Mouse (Mus musculus) v-Abl transformed pro-B cells (cell line): ENCODE measurements around the gene Fbxl20.

ENCODE experiments used
- in situ Hi-C, 2 experiments: fragments of 400-800 bp; cut with MboI; formaldehyde crosslinking; loops; one replicate each; pipeline ENCODE4 v1.15.1; 2025; ENCODE audit not compliant: unreplicated experiment in 2 of 2

The Fbxl20 gene

DNA sequence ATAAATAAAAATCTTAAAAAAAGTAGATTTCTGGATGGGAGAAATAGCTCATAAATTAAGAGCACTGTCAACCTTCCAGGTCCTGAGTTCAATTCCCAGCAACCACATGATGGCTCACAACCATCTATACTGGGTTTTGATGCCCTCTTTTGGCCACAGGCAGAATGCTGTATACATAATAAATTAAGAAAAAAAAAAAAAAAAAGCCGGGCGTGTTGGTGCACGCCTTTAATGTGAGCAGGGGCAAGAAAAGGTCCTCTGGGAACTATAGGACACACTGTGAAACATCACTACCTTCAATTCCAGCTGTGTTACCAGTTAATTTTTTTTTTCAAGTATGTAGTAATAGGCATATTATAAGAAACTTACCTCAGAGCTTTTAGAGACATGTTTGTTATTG lies 48.9 kb downstream of the Fbxl20 start:
- in situ Hi-C loops, result loop anchor here in 1 of 2 experiments (10.0 kb wide), 1 partner anchor 133 kb away; no protein-coding TSS in a partner anchor

- in situ Hi-C loops, result loop anchor here in 1 of 2 experiments (5.0 kb wide), 1 partner anchor 142 kb away; no protein-coding TSS in a partner anchor
Measured at GRCm38 (mm10) chr11:98090583-98090982, 59.6 kb downstream of the Fbxl20 start.

GRCm38 (mm10) chr11:98088224-98088623 lies 62.0 kb downstream of the Fbxl20 start:
- in situ Hi-C loops, result no loop called here

DNA sequence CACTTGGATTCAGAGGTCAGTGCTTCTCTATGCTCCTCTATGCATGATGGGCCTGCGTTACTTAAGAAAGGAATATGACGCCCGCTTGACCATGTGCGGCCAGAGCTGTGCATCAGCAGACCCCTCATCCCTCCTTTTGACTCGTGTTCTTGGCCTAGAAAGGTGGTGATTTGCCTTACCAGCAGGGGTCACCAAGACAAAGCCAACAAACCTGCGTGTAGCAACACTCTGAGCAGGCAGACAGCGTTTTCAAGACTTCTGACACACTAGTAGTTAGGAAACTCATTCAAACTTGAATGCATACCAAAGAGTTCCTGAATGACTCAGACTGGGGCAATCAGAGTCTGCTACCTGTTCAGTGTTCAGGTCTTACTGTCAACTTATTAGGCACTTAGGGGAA lies 63.6 kb downstream of the Fbxl20 start:
- in situ Hi-C loops, result no loop called here

- in situ Hi-C loops, result no loop called here
Measured at GRCm38 (mm10) chr11:98086141-98086540, 64.1 kb downstream of the Fbxl20 start.

DNA sequence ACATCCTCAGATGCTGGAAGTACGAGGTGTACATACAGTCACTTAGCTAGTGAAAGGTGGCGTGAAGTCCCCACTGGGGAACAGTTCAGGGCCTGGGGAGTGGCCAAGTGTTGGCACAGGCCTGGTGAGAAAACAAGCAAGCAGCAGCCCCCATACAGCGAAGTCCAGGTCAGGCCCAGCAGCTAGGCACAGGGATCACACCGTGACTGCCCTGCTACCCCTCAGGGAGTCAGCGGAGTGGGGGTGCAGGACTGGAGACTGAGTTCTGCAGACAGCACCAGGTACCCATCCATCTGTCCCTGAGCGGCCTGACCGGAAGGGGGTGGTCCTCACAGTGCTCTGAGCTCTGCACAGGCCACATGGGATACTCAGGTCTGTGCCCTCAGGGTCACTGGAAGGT lies 67.5 kb downstream of the Fbxl20 start:
- in situ Hi-C loops, result no loop called here

GRCm38 (mm10) chr11:98080450-98080849 lies 69.8 kb downstream of the Fbxl20 start:
- in situ Hi-C loops, result no loop called here

- in situ Hi-C loops, result loop anchor here (5.0 to 10.0 kb wide), 4 partner anchors 45 to 182 kb away; no protein-coding TSS in a partner anchor
Measured at GRCm38 (mm10) chr11:98077086-98077485, 73.1 kb downstream of the Fbxl20 start.

GRCm38 (mm10) chr11:98075195-98075808 lies 74.9 kb downstream of the Fbxl20 start:
- in situ Hi-C loops, result loop anchor here (5.0 to 10.0 kb wide), 4 partner anchors 43 to 181 kb away; no protein-coding TSS in a partner anchor

DNA sequence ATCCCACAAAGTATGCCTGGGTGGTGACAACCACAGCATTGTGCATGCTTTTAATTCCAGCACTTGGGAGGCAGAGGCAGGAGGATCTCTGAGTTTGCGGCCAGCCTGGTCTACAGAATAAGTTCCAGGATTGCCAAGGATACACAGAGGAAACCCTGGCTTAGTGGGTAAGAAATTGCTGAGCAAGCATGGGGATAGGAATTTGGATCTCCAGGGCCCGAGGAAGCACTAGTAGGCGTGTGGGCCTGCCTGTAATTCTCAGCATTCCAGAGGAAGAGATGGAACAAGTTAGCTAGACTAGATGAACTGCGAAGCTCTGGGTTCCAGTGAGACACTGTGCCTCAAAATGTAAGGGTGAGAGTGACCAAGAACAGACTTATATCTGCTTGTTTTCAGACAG lies 76.8 kb downstream of the Fbxl20 start:
- in situ Hi-C loops, result loop anchor here (10.0 kb wide), 2 partner anchors 139 to 179 kb away; no protein-coding TSS in a partner anchor

- in situ Hi-C loops, result no loop called here
Measured at GRCm38 (mm10) chr11:98067255-98067654, 82.9 kb downstream of the Fbxl20 start.

- in situ Hi-C loops, result no loop called here
Measured at GRCm38 (mm10) chr11:98066201-98066600, 84.0 kb downstream of the Fbxl20 start.

GRCm38 (mm10) chr11:98061904-98062562 lies 88.2 kb downstream of the Fbxl20 start:
- in situ Hi-C loops, result no loop called here

DNA sequence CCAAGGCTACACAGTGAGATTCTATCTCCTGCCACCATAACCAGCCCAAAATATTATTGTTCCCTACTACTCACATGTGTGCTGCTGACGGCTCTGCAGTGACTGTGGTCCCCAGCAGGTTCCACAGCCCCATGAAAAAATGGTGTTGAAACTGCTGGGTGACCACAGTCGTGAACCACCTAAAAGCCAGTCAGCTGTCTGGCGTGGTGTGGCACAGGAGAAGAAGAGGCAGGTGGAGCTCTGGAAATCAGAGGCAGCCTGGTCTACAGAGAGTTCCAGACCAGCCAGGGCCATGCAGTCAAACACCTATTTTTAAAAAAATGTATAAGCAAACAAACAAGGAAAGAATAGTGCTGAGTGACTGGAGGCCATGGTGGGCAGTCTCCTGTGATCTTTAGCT lies 88.8 kb downstream of the Fbxl20 start:
- in situ Hi-C loops, result no loop called here

GRCm38 (mm10) chr11:98060104-98060692 lies 90.0 kb downstream of the Fbxl20 start:
- in situ Hi-C loops, result no loop called here

GRCm38 (mm10) chr11:98059662-98060061 lies 90.5 kb downstream of the Fbxl20 start:
- in situ Hi-C loops, result no loop called here

DNA sequence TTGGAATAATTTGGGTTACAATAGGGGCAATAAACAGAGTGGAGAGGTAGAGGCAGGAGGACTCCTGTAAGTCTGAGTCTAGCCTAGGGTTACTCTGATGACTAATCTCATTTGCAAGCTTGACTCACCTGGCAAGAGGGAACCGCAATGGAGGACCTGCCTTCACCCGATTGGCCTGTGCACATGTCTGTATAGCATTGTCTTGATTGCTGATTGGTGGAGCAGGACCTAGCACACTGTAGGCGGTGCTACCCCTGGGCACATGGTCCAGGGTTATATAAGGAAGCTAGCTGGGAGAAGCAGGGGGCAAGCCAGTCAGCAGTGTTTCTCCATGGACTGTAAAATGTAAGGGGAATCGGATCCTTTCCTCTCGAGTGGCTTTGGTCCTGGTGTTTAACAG lies 92.2 kb downstream of the Fbxl20 start:
- in situ Hi-C loops, result no loop called here

DNA sequence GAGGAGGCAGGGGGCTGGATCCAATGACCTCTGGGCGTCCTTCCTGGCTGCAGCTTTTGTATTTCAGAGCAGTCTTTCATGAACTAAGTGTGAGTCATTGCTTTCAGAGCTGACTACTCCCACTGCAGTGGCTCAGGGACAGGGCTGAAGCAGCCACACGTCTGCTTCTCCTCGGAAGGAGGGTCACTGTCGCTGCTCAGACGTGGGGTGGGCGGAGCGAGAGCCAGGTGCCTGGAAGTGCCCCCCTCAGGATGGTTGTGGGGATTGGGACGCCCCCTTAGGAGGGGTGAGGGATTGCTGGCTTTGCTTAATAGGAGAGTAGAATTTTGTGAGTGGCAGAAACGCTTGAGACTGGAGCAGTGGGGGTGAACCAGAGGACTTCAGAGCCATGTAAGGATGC lies 92.7 kb downstream of the Fbxl20 start:
- in situ Hi-C loops, result no loop called here

DNA sequence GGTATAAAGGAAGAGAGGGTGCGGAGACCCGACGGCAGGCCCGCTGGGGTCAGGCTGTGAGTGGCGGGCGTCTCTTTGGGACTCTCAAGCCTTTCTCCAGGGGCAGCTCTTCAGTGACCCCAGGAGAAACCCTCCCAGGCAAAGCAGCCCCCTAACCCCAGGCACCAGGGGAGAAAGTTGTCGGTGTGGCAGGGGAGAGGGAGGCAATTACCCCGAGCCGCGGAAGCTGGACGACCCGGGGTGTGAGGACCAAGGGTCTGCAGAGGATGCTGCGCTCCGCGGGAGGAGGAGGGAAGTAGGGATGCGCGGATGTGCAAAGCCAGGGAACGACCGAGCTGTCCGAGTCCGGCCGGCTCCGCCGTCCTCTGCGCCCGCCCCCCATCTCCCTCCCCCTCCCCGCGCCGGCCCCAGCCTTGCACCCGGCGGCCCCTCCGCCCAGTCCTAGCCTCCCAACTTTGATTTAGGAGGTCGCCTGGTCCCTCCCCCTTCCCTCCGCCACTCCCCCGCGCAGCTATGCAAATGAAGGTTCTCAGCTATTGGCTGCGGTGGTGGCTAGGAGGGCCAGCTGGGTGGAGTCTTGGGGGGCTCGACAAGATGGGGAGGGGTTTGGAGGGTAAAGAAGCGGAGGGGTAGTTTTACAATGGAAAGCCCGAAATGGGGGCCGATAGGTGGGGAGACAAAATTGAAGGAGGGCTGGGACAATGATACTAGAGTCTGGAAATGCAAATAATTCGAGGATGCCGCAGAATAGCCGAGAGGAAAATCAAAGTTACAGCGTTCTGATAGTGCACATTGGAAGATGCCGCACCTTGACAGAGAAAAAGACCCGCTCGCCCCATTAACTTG lies 97.0 kb downstream of the Fbxl20 start, which contains the start of gene Stac2:
Gene Stac2 (minus strand): TSS at position 474 of the 846 bp plus-strand sequence.
- in situ Hi-C loops, result no loop called here

DNA sequence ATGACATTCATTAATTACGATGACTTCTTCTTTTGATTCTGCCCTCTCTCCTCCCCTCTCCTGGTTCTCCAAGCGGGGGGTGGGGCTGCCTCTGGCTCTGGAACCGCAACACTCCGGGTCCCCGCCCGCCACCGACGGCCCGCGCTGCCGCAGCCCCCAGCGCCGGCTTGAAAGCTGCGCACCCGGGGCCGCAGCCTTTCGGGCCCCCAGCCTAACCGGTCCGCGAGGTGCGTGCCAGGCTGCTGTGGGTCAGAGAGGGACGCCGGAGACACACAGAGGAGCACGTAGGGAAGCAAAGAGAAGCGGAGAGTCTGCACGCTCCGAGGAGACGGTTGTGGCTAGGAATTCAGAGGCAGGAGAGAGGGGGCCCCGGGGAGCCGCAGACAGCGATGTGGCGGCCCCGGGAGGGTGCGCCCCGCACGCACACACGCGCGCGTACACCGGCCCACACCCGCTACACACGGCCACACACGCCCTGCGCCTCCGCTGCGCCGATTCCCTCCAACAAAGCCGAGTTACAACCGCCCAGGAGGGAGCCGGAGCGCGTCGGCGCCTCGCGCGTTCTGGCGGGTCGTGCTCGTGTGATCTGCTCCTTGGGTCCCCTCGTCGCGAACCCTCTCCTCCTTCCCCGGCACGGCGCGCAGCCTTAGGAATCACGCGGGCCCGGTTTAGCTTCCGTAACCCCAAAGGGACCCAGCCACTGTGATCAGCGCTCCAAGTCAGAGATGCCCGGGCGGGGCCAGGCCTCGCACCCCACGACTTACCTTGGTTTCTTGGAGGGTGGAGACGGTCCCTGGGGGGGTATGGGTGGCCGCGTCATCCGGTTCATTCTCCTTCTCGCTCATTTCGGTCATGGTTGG lies 97.8 kb downstream of the Fbxl20 start:
- in situ Hi-C loops, result no loop called here
